Mouse (Mus musculus) lung, postnatal 0 days (tissue): ENCODE data around the gene Olfr10.

Source experiments
- CTCF ChIP-seq: IDR thresholded peaks from 2 replicates; pipeline ENCODE4 v1.5.1; 2016; ENCODE audit warnings: antibody characterized with exemption, mild to moderate bottlenecking
- EP300 ChIP-seq: IDR thresholded peaks from 2 replicates; pipeline ENCODE4 v1.6.1; 2016; ENCODE audit warnings: antibody characterized with exemption, mild to moderate bottlenecking, control low read depth

DNA sequence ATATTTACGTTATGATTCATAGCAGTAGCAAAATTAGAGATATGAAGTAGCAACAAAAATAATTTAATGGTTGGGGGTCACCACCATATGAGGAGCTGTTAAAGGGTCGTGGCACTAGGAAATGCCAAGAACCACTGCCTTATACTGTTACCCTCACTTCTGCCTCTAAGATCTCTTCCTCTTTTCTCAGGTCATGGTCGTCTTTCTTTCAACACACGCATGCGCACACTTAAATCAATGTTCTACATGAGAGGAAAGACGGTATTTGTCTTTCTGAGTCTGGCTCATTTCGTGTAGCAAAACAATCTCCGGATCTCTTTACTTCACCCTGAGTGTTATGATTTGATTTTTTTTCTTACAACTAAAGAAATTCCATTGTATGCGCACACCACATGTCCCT lies 34.8 kb upstream of the Olfr10 start:
- TF ChIP-seq CTCF (no peak), EP300 (no peak)
